Mouse (Mus musculus): Measurements from ENCODE around the gene Hsdl2. TPM values are rescaled to one million over a fixed set of nuclear protein-coding genes. Genes with fewer than 3 reads are reported as not detected.

Hsdl2 gene
- total RNA-seq (2014; rRNA removed) (23.6 and 27.9 TPM in 2 replicates), polyA plus RNA-seq (2015; fragmentation: Nextera tagmentation; extraction: Ambion mirVana) (48.8 and 57.3 TPM in 2 replicates)

DNA sequence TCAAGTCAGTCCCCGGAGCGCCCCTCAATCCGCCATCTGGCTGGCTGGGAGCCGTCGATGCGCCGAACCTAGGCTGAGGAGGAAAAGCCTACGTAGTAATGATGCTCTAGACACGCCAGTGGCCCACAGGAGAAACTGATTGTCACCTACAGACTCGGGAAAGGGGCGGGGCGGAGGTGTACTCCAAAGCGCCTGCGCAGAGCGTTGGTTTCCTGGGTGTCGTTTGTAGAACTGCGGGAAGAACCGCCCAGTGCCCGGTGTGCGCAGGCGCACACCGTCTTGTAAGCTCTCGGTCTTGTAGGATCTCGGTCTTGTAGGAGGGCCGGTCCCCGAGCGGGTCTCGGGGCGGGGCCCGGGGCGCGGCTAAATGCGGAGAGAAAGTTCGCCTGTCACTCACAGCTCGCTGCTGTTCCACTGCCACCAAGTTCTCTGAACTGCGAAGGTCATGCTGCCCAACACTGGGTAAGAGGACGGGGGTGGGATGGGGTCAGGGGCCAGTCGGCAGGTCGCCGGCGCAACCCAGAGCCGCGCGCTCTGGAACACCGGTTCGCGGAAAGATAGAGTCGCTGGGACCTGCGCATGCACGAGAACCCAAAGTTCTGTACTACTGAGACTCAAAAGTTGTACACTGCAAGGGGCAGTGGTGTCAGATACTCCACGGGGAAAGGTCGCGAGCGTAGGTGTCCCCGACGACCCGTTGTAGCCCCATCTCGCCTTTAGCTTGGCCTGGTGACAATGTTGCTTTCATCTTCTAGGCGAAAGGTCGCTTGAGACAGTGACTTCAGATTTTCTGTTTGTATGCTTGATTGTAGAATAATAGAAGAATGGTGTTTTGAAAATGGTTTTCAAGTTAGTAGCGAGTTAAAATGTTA, at the start of gene Hsdl2:
Gene Hsdl2, plus strand, starts transcription at position 250 of the 872 bp plus-strand sequence.
- Histone ChIP-seq H3K4me2 (ENCODE audit: low read depth, low read length) (peak within 1 kb of the TSS; percentile 84), H3K4me1 (ENCODE audit: insufficient read depth, low read length) (peaks cover 4% of the 10 kb centered on the region; the same call in 1 of the 2 replicates), H3K36me3 (ENCODE audit: insufficient read depth, low read length) (no peaks in the 10 kb centered on the region), H3K9ac (replicated peaks; ENCODE audit: low read length) (peak within 1 kb of the TSS; percentile 58), H3K27me3 (ENCODE audit: insufficient read depth, low read length) (no peaks in the 10 kb centered on the region), H3K9me3 (ENCODE audit: low read length) (no peaks in the 10 kb centered on the region), H3K27ac (peak within 1 kb of the TSS; percentile 83), H3K4me3 (ENCODE audit: low read length) (peak within 1 kb of the TSS; percentile 63)
- under 1% methylated on average over 61 of the region's 61 CpGs for WGBS
- DNase-seq (ENCODE audit: low spot score) (peak; percentile 100), ATAC-seq (peak; percentile 98)
- TF ChIP-seq CTCF (IDR thresholded peaks at IDR 0.05; ENCODE audit: low read depth) = no peak

DNA sequence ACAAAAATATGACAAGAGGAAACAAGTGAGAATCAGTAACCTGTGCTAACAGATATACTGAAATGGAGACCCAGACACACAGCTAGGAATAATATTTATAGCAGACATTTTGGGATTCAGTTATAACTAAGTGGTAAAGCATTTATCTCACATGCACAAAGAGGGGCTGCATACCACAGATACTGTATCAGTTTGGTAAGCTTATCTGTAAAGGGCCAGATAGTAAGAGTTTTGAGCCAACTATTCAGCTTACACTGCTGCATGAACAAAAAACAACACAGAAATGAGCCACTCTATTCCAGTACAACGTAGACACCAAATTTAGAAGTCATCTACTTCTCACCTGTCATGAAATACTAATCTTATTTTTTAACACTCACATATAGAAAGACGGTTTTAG, 48.1 kb upstream of the Hsdl2 start:
- H3K9ac ChIP-seq (replicated peaks; ENCODE audit: low read length) = no peak overlapping the region
- no peak overlapping the region for H3K4me3 ChIP-seq (ENCODE audit: low read length)
- no peaks in the 10 kb centered on the region for H3K9me3 ChIP-seq (ENCODE audit: low read length)
- no peaks in the 10 kb centered on the region for H3K36me3 ChIP-seq (ENCODE audit: insufficient read depth, low read length)
- H3K4me1 ChIP-seq (ENCODE audit: insufficient read depth, low read length) = no peaks in the 10 kb centered on the region
- 86% methylated on average over 2 of the region's 2 CpGs for WGBS
- DNase-seq (ENCODE audit: low spot score) (no peak), ATAC-seq (no peak)
- no peak overlapping the region for H3K4me2 ChIP-seq (ENCODE audit: low read depth, low read length)
- no peak for TF ChIP-seq CTCF (IDR thresholded peaks at IDR 0.05; ENCODE audit: low read depth)
- no peak overlapping the region for H3K27ac ChIP-seq
- H3K27me3 ChIP-seq (ENCODE audit: insufficient read depth, low read length) = no peaks in the 10 kb centered on the region

DNA sequence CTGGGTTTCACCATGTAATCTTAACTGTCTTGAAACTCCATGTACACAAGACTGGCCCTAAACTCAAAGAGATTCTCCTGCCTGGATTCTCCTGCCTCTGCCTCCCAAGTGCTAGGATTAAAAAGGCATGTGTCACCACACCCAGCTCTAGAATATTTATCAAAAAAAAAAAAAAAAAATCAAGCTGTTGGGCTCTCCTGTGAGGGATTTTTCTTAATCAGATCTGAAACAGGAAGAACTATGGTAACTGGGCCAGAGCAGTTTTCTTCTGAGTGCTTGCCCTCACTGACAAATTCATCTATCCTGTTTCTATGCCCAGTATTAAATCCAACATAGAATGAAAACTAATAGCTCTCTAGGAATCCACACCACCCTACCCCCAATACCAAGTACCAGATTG, 45.7 kb upstream of the Hsdl2 start:
- Histone ChIP-seq H3K4me3 (ENCODE audit: low read length) (no peak overlapping the region), H3K4me2 (ENCODE audit: low read depth, low read length) (no peak overlapping the region), H3K27ac (no peak overlapping the region), H3K9me3 (ENCODE audit: low read length) (no peaks in the 10 kb centered on the region), H3K9ac (replicated peaks; ENCODE audit: low read length) (no peak overlapping the region), H3K36me3 (ENCODE audit: insufficient read depth, low read length) (no peaks in the 10 kb centered on the region), H3K4me1 (ENCODE audit: insufficient read depth, low read length) (no peaks in the 10 kb centered on the region), H3K27me3 (ENCODE audit: insufficient read depth, low read length) (no peaks in the 10 kb centered on the region)
- ATAC-seq (no peak), DNase-seq (ENCODE audit: low spot score) (no peak)
- no peak for TF ChIP-seq CTCF (IDR thresholded peaks at IDR 0.05; ENCODE audit: low read depth)

DNA sequence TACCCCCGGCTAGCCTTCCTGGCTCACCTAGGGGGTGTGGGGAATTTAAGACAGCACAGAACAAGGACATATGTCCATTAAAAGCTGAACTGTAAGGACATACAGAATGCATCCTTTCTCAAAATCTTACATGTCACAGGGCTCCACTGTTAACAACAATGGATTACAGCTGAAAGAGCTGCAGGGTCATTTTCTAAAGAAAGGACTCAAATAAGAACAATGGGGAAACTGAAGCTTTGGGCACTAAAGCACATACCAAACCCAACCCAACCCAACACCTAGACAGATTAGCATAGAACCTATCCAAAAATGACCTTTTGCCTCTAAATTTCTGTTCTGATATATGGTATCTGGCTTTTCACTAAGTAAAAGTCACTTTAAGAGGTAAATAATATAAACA, 45.1 kb upstream of the Hsdl2 start:
- no peak overlapping the region for H3K27ac ChIP-seq
- H3K9me3 ChIP-seq (ENCODE audit: low read length) = no peaks in the 10 kb centered on the region
- H3K4me3 ChIP-seq (ENCODE audit: low read length) = no peak overlapping the region
- no peaks in the 10 kb centered on the region for H3K4me1 ChIP-seq (ENCODE audit: insufficient read depth, low read length)
- H3K27me3 ChIP-seq (ENCODE audit: insufficient read depth, low read length) = no peaks in the 10 kb centered on the region
- ATAC-seq (no peak), DNase-seq (ENCODE audit: low spot score) (no peak)
- H3K36me3 ChIP-seq (ENCODE audit: insufficient read depth, low read length) = no peaks in the 10 kb centered on the region
- no peak overlapping the region for H3K4me2 ChIP-seq (ENCODE audit: low read depth, low read length)
- no peak overlapping the region for H3K9ac ChIP-seq (replicated peaks; ENCODE audit: low read length)
- 89% methylated on average over 1 of the region's 1 CpGs for WGBS
- no peak for TF ChIP-seq CTCF (IDR thresholded peaks at IDR 0.05; ENCODE audit: low read depth)

DNA sequence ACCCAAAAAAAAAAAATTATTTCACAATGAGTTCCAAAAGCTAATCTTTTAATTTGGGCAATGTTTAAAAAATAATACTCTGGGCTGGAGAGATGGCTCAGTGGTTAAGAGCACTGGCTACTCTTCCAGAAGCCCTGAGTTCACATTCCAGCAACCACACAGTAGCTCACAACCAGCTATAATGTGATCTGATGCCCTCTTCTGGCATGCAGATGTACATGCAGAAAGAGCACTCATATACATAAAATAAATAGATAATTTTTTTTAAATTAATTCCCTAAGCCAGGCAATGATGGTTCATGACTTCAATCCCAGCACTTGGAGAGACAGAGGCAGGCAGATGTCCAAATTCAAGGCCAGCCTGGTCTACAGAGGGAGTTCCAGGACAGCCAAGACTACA, 38.4 kb upstream of the Hsdl2 start:
- peak; percentile 21; the same call in 1 of the 2 replicates for TF ChIP-seq CTCF (IDR thresholded peaks at IDR 0.05; ENCODE audit: low read depth)
- H3K36me3 ChIP-seq (ENCODE audit: insufficient read depth, low read length) = no peaks in the 10 kb centered on the region
- H3K27me3 ChIP-seq (ENCODE audit: insufficient read depth, low read length) = no peaks in the 10 kb centered on the region
- no peak overlapping the region for H3K4me3 ChIP-seq (ENCODE audit: low read length)
- no peak overlapping the region for H3K27ac ChIP-seq
- no peak overlapping the region for H3K4me2 ChIP-seq (ENCODE audit: low read depth, low read length)
- ATAC-seq (no peak), DNase-seq (ENCODE audit: low spot score) (no peak)
- no peak overlapping the region for H3K9ac ChIP-seq (replicated peaks; ENCODE audit: low read length)
- no peaks in the 10 kb centered on the region for H3K9me3 ChIP-seq (ENCODE audit: low read length)
- 0 out of 2 replicates have a peak, but pooled peaks cover 3% of the 10 kb centered on the region for H3K4me1 ChIP-seq (ENCODE audit: insufficient read depth, low read length)

- TF ChIP-seq CTCF (IDR thresholded peaks at IDR 0.05; ENCODE audit: low read depth) = no peak
- WGBS = 80% methylated on average over 2 of the region's 2 CpGs
These were observed 36.7 kb upstream of the Hsdl2 start for GRCm38 (mm10) chr4:59544654-59545053.

More at GRCm38 (mm10) chr4:59544654-59545053, 36.7 kb upstream of the Hsdl2 start:
- ATAC-seq = no peak
- no peak overlapping the region for H3K4me3 ChIP-seq (ENCODE audit: low read length)
- H3K9me3 ChIP-seq (ENCODE audit: low read length) = no peaks in the 10 kb centered on the region
- 0 out of 2 replicates have a peak, but pooled peaks cover 4% of the 10 kb centered on the region for H3K4me1 ChIP-seq (ENCODE audit: insufficient read depth, low read length)
- no peak overlapping the region for H3K4me2 ChIP-seq (ENCODE audit: low read depth, low read length)
- DNase-seq (ENCODE audit: low spot score) = no peak
- H3K27ac ChIP-seq = no peak overlapping the region
- no peaks in the 10 kb centered on the region for H3K36me3 ChIP-seq (ENCODE audit: insufficient read depth, low read length)
- H3K9ac ChIP-seq (replicated peaks; ENCODE audit: low read length) = no peak overlapping the region
- no peaks in the 10 kb centered on the region for H3K27me3 ChIP-seq (ENCODE audit: insufficient read depth, low read length)
